Mouse (Mus musculus) lung, embryonic 15.5 days (tissue): Measurements from ENCODE around the gene Ddx6. TPM values are rescaled to one million over a fixed set of nuclear protein-coding genes. Genes with fewer than 3 reads are reported as not detected.

Experiments used
- ATAC-seq: fragments of 200-750 bp; cut with Nextera tagmentation; 2 replicates; pipeline ENCODE4 v1.8.0; 2017; ENCODE audit warnings: moderate number of reproducible peaks, borderline replicate concordance; ENCODE audit not compliant: low FRiP score, low TSS enrichment; ENCODE audit errors: extremely low read depth
- H3K27ac ChIP-seq: fragments of 300-500 bp; sonication (generic); 2 replicates; pipeline ENCODE4 v1.5.1; 2015; ENCODE audit warnings: moderate library complexity, mild to moderate bottlenecking, inconsistent platforms
- H3K27me3 ChIP-seq: fragments of 300-500 bp; sonication (generic); 2 replicates; pipeline ENCODE4 v1.6.1; 2015; ENCODE audit warnings: inconsistent platforms
- H3K36me3 ChIP-seq: fragments of 300-500 bp; sonication (generic); 2 replicates; pipeline ENCODE4 v1.6.1; 2015; ENCODE audit warnings: inconsistent platforms
- H3K4me1 ChIP-seq: fragments of 300-500 bp; sonication (generic); 2 replicates; pipeline ENCODE4 v1.6.1; 2015; ENCODE audit warnings: inconsistent platforms
- H3K4me2 ChIP-seq: fragments of 300-500 bp; sonication (generic); 2 replicates; pipeline ENCODE4 v1.6.1; 2015; ENCODE audit warnings: inconsistent platforms, mild to moderate bottlenecking, moderate library complexity
- H3K4me3 ChIP-seq: fragments of 300-500 bp; sonication (generic); 2 replicates; pipeline ENCODE4 v1.5.1; 2015; ENCODE audit warnings: mild to moderate bottlenecking, inconsistent platforms
- H3K9ac ChIP-seq: fragments of 300-500 bp; sonication (generic); 2 replicates; pipeline ENCODE4 v1.6.1; 2015; ENCODE audit warnings: inconsistent platforms
- H3K9me3 ChIP-seq: fragments of 300-500 bp; sonication (generic); 2 replicates; pipeline ENCODE4 v1.6.1; 2016; ENCODE audit warnings: inconsistent platforms
- WGBS: fragments of 180-500 bp; shearing (Covaris S2); methylation state at CpG from one replicate; pipeline ENCODE4 v1.1.7; 2015; 5-methylcytosine and 5-hydroxymethylcytosine counted together
- polyA plus RNA-seq: library from polyadenylated mRNA; unstranded; fragments of >200 nt; fragmentation: Nextera tagmentation; extraction: Ambion mirVana; gene quantifications from 2 replicates; pipeline ENCODE4 v1.2.1, GENCODE M21; 2015

Gene Ddx6
- polyA plus RNA-seq, 1 experiment from 2014 or later, result 22.5 TPM

DNA sequence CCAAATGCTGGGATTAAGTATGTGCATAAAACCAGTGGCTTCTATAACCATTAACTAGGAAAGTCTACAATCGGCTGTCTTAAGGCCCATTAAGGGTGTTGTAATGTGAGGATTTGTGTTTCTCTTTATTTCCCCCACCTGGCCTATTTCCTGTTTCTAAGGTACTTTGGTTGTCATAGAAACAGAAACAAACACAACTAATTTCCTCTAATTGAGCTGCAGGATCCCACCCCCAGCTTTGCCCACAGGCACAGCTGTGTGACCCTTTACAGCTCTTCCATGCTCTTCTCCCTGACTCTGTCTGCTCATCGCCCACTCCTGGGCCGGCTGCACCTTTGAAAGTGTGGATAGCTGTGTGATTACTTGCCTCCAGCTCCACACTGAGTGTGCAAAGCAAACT, 23.3 kb upstream of the Ddx6 start:
- Histone ChIP-seq H3K9ac (no peak overlapping the region), H3K27ac (no peak overlapping the region), H3K4me3 (no peak overlapping the region), H3K9me3 (no peaks in the 10 kb centered on the region), H3K4me2 (no peak overlapping the region), H3K4me1 (0 out of 2 replicates have a peak, but pooled peaks cover 4% of the 10 kb centered on the region), H3K27me3 (no peaks in the 10 kb centered on the region), H3K36me3 (no peaks in the 10 kb centered on the region)
- ATAC-seq, result no peak
- 38% methylated on average over 3 of the region's 3 CpGs for WGBS

DNA sequence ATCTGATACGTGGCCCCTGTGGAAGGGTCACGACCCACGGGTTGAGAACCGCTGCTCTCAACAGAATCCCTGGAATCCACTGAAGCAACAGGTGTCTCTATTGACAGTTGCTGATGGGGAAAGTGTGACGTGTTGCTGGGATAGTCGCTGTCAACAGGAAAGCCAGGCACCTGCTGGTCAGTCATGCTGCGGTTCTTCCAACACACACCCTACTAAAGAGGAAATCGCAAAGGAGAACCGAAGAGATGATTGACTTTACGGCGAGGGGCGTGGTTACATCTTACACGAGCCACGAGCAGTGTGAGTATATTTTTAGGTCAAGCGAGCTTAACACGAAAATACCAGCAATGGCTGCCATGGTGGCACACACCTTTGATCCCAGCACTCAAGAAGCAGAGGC, 22.3 kb upstream of the Ddx6 start:
- WGBS, result 81% methylated on average over 16 of the region's 16 CpGs
- Histone ChIP-seq H3K27ac (no peak overlapping the region), H3K36me3 (no peaks in the 10 kb centered on the region), H3K9me3 (no peaks in the 10 kb centered on the region), H3K27me3 (no peaks in the 10 kb centered on the region), H3K4me1 (0 out of 2 replicates have a peak, but pooled peaks cover 4% of the 10 kb centered on the region), H3K9ac (no peak overlapping the region), H3K4me3 (no peak overlapping the region), H3K4me2 (no peak overlapping the region)
- no peak for ATAC-seq

DNA sequence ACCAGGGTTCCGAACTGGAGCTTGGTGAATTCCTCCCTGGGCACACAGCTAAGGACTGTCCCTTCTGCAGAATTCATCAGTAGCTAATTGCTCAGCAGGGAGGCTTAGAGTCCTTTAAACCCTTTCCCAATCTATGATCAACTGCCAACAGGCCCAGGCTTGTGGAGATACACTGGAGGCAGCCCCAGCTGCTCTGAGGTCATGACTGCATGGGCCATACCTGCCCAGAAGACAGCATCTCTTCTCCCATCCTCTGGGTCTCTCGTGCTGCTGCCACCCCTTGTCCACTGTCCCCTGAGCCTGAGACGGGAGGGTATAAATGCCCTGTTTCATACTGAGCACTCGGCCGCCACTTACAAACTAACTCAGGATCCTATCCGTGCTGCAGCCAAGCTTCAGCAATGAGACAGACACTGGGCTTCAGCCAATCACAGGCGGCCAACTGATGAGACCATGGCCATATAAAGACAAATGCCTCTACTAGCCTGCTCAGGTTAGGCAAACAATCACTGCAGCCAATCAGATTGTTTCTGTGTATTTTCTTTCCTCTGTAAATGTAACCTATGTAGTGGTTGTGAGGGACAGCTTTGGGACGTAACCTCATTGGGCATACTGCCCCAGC, 17.9 kb upstream of the Ddx6 start:
- Histone ChIP-seq H3K4me2 (no peak overlapping the region), H3K9me3 (no peaks in the 10 kb centered on the region), H3K4me1 (no peaks in the 10 kb centered on the region), H3K36me3 (no peaks in the 10 kb centered on the region), H3K9ac (no peak overlapping the region), H3K4me3 (no peak overlapping the region), H3K27ac (no peak overlapping the region), H3K27me3 (no peaks in the 10 kb centered on the region)
- ATAC-seq, result no peak
- WGBS, result 63% methylated on average over 8 of the region's 8 CpGs

DNA sequence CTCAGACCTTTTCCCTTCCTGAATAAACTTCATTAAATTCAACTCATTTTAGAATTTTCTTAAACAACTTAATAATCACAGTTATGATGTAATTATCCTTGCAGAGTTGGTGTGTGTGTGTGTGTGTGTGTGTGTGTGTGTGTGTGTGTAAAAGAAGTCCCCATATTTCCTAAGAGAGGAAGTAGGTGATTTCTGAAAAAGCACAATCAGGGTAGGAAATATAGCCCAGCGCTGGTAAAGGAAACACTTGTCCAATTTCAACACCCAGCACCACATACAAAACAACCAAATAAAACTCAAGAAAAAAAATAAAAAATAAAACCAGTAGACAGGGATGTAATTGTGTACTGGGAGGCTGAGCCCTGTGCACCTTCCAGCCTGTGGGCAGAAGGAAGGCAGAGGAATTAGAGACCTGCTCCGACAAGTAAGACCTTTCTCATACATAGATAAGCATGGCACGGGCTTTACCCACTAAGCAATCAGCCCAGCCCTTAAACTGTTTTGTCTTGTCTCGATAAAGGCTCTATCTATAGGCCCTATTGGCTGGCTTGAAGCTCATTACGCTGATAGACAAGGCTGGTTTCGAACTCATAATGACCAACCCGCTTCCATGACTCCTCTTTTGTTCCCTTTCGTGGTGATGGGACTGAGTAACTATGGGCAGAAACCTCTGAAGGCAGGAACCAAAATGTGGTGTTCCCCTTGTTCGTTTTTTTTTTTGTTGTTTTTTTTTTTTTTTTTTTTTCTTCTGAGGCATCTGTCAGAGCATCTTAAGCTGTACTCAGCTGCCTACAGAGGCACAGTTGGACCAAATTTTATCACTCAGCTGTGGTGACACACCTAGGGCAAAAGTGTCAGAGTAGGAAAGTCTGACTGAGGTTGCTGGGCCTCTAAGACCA, 17.2 kb upstream of the Ddx6 start:
- H3K27ac ChIP-seq, result no peak overlapping the region
- no peak overlapping the region for H3K4me3 ChIP-seq
- H3K4me1 ChIP-seq, result no peaks in the 10 kb centered on the region
- H3K9ac ChIP-seq, result no peak overlapping the region
- H3K4me2 ChIP-seq, result no peak overlapping the region
- no peak for ATAC-seq
- no peaks in the 10 kb centered on the region for H3K9me3 ChIP-seq
- H3K36me3 ChIP-seq, result no peaks in the 10 kb centered on the region
- WGBS, result 81% methylated on average over 9 of the region's 9 CpGs
- H3K27me3 ChIP-seq, result no peaks in the 10 kb centered on the region

DNA sequence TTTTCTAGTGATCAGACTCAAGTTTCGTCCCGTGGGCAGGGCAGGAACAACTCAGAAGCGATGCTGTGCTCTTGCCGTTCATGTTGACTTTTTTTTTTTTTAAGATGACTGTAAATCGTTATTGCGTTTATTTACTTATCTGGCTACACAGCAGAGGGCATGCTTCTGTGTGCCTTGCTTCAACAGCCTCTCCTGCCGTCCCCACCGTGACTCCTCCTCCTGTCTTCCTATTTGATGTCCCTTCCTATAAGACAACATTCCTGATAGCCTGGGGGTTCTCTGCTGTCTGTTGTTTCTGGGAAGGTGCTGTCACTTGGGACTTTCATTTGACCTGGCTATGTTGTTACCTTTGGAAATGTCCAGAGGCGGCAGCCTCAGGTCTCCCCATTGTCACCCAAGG, 16.1 kb upstream of the Ddx6 start:
- Histone ChIP-seq H3K36me3 (no peaks in the 10 kb centered on the region), H3K9ac (no peak overlapping the region), H3K4me2 (no peak overlapping the region), H3K4me3 (no peak overlapping the region), H3K9me3 (no peaks in the 10 kb centered on the region), H3K27ac (no peak overlapping the region), H3K4me1 (no peaks in the 10 kb centered on the region), H3K27me3 (no peaks in the 10 kb centered on the region)
- no peak for ATAC-seq
- 36% methylated on average over 9 of the region's 9 CpGs for WGBS

DNA sequence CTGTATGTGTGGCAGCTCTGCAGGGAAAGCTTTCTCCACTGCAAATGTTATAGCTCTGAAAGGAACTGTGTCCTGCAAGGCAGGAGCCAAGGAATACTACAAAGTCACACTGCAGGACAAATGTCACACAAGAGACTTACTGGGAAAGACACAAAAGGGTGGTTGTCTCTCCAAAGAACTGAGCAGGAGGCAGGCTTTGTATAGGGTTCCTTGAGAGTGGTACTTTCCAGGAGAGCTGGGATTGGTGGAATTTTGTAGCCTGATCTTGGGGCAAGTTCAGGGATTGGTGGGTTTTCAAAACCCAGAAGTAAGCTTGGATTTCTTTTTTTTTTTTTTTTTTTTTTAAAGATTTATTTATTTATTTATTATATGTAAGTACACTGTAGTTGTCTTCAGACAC, 15.6 kb upstream of the Ddx6 start:
- H3K9ac ChIP-seq, result no peak overlapping the region
- no peaks in the 10 kb centered on the region for H3K27me3 ChIP-seq
- no peaks in the 10 kb centered on the region for H3K36me3 ChIP-seq
- ATAC-seq, result no peak
- H3K4me3 ChIP-seq, result no peak overlapping the region
- no peaks in the 10 kb centered on the region for H3K9me3 ChIP-seq
- no peak overlapping the region for H3K4me2 ChIP-seq
- no peaks in the 10 kb centered on the region for H3K4me1 ChIP-seq
- H3K27ac ChIP-seq, result no peak overlapping the region

DNA sequence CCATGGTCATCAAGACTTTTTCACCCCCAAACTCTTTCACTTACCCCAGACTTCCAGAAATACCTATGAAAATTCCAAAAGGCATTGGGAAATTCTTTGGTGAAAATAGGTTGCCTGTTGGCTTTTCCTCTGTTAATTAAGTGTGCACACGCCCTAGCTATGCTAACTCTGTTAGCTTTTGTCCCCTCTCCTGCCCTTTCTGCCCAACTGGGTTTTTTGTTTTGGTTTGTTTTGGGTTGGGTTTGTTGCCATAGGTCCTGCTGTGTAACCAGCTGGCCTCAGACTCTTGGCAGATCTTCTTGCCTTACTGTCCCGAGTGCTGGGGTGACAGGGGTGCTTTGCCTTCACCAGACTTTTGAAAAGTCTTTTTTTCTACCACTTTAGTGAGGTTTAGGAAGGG, 13.7 kb upstream of the Ddx6 start:
- Histone ChIP-seq H3K27me3 (no peaks in the 10 kb centered on the region), H3K4me2 (no peak overlapping the region), H3K4me1 (no peaks in the 10 kb centered on the region), H3K27ac (no peak overlapping the region), H3K9ac (no peak overlapping the region), H3K4me3 (no peak overlapping the region), H3K36me3 (no peaks in the 10 kb centered on the region), H3K9me3 (no peaks in the 10 kb centered on the region)
- WGBS, result 13% methylated on average over 2 of the region's 2 CpGs
- no peak for ATAC-seq

DNA sequence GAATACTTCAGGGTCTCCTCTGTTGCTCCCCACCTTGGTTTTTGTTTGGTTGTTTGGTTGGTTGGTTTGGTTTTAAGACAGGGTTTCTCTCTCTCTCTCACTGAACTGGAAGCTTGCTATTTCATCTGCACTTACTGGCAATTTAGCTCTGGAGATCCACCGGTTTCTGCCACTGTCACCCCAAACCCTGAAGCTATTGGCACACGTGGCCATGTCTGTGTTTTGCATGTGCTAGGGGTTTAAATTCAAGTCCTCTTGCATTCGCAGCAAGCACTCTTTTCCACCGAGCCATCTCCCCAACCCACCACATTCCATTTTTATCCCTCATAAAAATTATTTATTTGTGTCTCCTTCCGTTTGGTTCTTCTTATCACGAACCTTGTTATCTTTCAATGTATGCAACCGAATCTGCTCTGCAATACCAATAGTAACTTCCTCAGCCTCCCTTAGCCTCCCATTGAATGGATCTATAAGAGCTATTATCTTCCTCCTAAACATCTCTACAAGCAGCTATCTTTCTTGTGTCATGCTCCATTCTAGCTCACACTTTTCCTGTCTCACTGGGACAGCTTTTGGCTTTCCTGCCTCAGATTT, 13.0 kb upstream of the Ddx6 start:
- Histone ChIP-seq H3K27me3 (no peaks in the 10 kb centered on the region), H3K9me3 (no peaks in the 10 kb centered on the region), H3K4me3 (no peak overlapping the region), H3K4me2 (no peak overlapping the region), H3K27ac (no peak overlapping the region), H3K36me3 (no peaks in the 10 kb centered on the region), H3K4me1 (no peaks in the 10 kb centered on the region), H3K9ac (no peak overlapping the region)
- WGBS, result 51% methylated on average over 7 of the region's 7 CpGs
- no peak for ATAC-seq

DNA sequence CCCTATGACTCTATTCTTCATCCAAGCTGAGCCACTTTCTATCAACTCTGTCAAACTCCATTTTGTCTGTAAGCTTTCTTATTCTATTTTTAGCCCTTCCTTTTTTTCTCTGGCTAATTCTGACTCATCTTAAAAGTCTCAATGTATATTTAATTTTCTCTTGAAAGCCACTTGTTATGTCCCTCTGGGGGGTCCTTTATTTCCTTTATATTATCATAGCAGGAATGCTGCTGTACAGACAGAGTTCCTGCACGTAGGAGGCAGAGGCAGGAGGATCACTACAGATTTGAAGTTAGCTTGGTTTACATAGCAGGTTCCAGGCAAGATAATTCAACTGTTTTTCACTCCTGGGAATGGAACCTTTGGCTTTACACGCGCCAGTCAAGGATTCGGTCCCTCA, 11.5 kb upstream of the Ddx6 start:
- Histone ChIP-seq H3K4me2 (no peak overlapping the region), H3K4me3 (no peak overlapping the region), H3K27me3 (no peaks in the 10 kb centered on the region), H3K9ac (no peak overlapping the region), H3K4me1 (no peaks in the 10 kb centered on the region; the same call in 1 of the 2 replicates), H3K9me3 (no peaks in the 10 kb centered on the region), H3K27ac (no peak overlapping the region), H3K36me3 (no peaks in the 10 kb centered on the region)
- no peak for ATAC-seq
- 75% methylated on average over 4 of the region's 4 CpGs for WGBS

DNA sequence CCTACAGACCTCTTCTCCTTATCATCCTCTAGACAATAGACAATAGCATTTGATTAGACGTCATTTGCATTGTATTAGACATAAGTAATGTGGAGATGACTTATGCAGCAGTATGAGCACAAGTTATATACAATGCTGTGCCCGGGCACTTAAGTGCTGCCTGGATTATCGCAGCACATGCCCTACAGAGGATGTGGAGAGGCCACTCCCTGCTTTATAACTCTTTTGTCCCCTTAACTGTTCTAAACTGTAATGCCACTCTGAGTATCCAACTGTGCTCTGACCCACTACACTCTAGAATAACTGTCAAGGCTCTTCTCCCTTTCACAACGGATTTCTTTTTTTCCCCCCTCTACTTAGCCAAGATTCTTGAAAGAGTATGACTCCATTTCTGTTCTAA, 10.8 kb upstream of the Ddx6 start:
- Histone ChIP-seq H3K36me3 (no peaks in the 10 kb centered on the region), H3K9me3 (no peaks in the 10 kb centered on the region), H3K9ac (no peak overlapping the region), H3K27me3 (no peaks in the 10 kb centered on the region), H3K27ac (no peak overlapping the region), H3K4me2 (no peak overlapping the region), H3K4me3 (no peak overlapping the region), H3K4me1 (peaks cover 4% of the 10 kb centered on the region)
- 75% methylated on average over 4 of the region's 4 CpGs for WGBS
- no peak for ATAC-seq

DNA sequence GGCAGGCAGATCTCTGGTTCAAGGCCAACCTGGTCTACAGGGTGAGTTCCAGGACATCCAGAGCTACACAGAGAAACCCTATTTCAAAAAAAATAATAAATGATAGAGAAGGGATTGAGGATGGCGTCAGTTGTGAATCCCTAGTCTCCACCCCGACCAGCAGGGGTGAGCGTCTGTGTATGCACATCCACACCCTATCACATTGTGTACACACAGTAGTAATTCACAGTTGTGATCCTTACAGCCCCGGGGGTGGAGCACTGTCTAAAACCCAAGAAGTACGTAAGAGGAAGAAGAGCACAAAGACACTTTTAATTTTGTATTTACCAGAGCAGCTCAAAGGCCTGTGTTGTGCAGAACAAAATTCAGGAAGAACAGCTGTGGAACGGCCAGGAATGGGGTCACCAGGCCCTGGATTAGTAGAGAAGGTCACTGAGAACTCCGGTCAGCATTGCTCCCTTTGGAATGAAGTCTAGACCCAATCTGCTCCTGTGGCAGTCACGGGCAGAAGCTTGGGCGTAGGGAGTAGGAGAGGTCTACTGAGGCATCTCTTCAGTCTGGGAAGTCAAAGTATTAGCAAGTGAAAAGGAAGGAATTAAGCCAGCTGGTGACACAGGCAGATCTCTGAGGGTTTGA, 9.7 kb upstream of the Ddx6 start:
- 76% methylated on average over 9 of the region's 9 CpGs for whole genome bisulfite sequencing
- Histone ChIP-seq H3K36me3 (no peaks in the 10 kb centered on the region), H3K4me2 (no peak overlapping the region), H3K9me3 (no peaks in the 10 kb centered on the region), H3K9ac (no peak overlapping the region), H3K27ac (no peak overlapping the region), H3K4me1 (peaks cover 12% of the 10 kb centered on the region), H3K4me3 (no peak overlapping the region), H3K27me3 (no peaks in the 10 kb centered on the region)
- no peak for ATAC-seq

DNA sequence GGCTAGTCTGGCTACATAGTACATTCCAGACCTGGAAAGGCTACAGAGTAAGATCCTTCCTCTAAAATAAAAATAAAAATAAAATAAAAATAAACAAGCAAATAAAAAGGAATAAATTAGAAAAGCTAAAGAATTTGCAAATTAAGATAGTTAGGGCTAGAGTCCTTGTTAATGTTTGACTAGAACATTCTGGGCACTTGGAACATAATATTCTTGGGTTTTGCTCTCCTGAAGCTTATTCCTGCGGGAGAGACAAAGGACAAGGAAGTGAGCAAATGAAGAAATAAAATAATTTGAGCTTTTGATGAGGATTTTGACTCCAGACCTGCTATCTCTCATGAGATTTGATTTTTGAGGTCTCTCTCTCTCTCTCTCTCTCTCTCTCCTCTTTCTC, 9.2 kb upstream of the Ddx6 start:
- Histone ChIP-seq H3K4me1 (peaks cover 12% of the 10 kb centered on the region), H3K4me2 (no peak overlapping the region), H3K36me3 (no peaks in the 10 kb centered on the region), H3K4me3 (no peak overlapping the region), H3K9ac (no peak overlapping the region), H3K27me3 (no peaks in the 10 kb centered on the region), H3K27ac (no peak overlapping the region), H3K9me3 (no peaks in the 10 kb centered on the region)
- ATAC-seq, result no peak
- 75% methylated on average over 1 of the region's 1 CpGs for WGBS
